ENCODE assay signal across 16 mouse cellular contexts in genomic region chr8:89658998-89659944, GRCm38 (mm10).
A peak's percentile ranks its signal among the peaks of the same experiment; 100 is the strongest.
DNase-seq lines count a peak whose midpoint lies in the region; ATAC-seq and TF ChIP-seq lines count a peak whose summit lies in the region.
"Had no signal": no experiment of that assay in that cellular context is flagged by ENCODE, and none has a peak within 500 bp of the region (broad histone marks: within the 10 kb centered on the region; RNA-seq: fewer than 3 reads in every experiment).

No protein-coding gene starts in this region.

- 0 out of 2 replicates have a peak overlapping the region, but pooled peaks have one; percentile 10 for H3K4me2 ChIP-seq in intestine, embryonic 15.5 days (replicated peaks)
- H3K4me2 ChIP-seq in intestine, postnatal 0 days (replicated peaks; ENCODE audit: low read depth), result no peak overlapping the region
- H3K4me2 ChIP-seq in limb, embryonic 13.5 days (replicated peaks), result peak overlapping the region; percentile 41
- no peak overlapping the region for H3K4me2 ChIP-seq in stomach, postnatal 0 days (replicated peaks; ENCODE audit: low read depth)
- H3K4me2 ChIP-seq: forebrain, embryonic 15.5 days had no signal

- H3K9me3 ChIP-seq in intestine, embryonic 15.5 days, result no peaks in the 10 kb centered on the region
- no peaks in the 10 kb centered on the region for H3K9me3 ChIP-seq in intestine, postnatal 0 days (ENCODE audit: control insufficient read depth)
- no peaks in the 10 kb centered on the region for H3K9me3 ChIP-seq in limb, embryonic 13.5 days
- H3K9me3 ChIP-seq in stomach, postnatal 0 days (ENCODE audit: control insufficient read depth, low read length), result no peaks in the 10 kb centered on the region
- H3K9me3 ChIP-seq: forebrain, embryonic 15.5 days had no signal

- ATAC-seq in intestine, embryonic 15.5 days, result no peak
- no peak for ATAC-seq in intestine, postnatal 0 days
- ATAC-seq in limb, embryonic 13.5 days (ENCODE audit: low FRiP score, low read depth), result 0 out of 2 replicates have a peak, but pooled peaks have one; percentile 17
- ATAC-seq in stomach, postnatal 0 days (ENCODE audit: low FRiP score, low TSS enrichment), result no peak
- ATAC-seq: CD4-positive, CD25-positive, alpha-beta regulatory T cell, adult 4 months; forebrain, embryonic 15.5 days; liver, postnatal 0 days had no signal

- no peak overlapping the region for H3K27ac ChIP-seq in intestine, embryonic 15.5 days
- no peak overlapping the region for H3K27ac ChIP-seq in intestine, postnatal 0 days (ENCODE audit: low read depth, low read length)
- H3K27ac ChIP-seq in limb, embryonic 13.5 days, result no peak overlapping the region; the same call in 1 of the 2 replicates
- H3K27ac ChIP-seq in stomach, postnatal 0 days (replicated peaks), result no peak overlapping the region
- H3K27ac ChIP-seq: forebrain, embryonic 15.5 days; macrophage had no signal

- 29% methylated on average over 14 of the region's 14 CpGs for WGBS in intestine, embryonic 15.5 days
- WGBS in intestine, postnatal 0 days, result 49% methylated on average over 14 of the region's 14 CpGs
- WGBS in limb, embryonic 13.5 days, result 11% methylated on average over 14 of the region's 14 CpGs
- 31% methylated on average over 14 of the region's 14 CpGs for WGBS in stomach, postnatal 0 days

- no peak for TF ChIP-seq CTCF in intestine, postnatal 0 days (IDR thresholded peaks at IDR 0.05; ENCODE audit: low read depth)
- no peak for TF ChIP-seq CTCF in stomach, postnatal 0 days (IDR thresholded peaks at IDR 0.05; ENCODE audit: low read depth)

- H3K36me3 ChIP-seq in intestine, embryonic 15.5 days, result no peaks in the 10 kb centered on the region
- no peaks in the 10 kb centered on the region for H3K36me3 ChIP-seq in intestine, postnatal 0 days (ENCODE audit: control insufficient read depth, insufficient read depth)
- no peaks in the 10 kb centered on the region for H3K36me3 ChIP-seq in limb, embryonic 13.5 days
- no peaks in the 10 kb centered on the region for H3K36me3 ChIP-seq in stomach, postnatal 0 days (ENCODE audit: control insufficient read depth, insufficient read depth, low read length)
- H3K36me3 ChIP-seq: forebrain, embryonic 15.5 days had no signal

- no peak for TF ChIP-seq EP300 in stomach, postnatal 0 days (optimal IDR thresholded peaks at IDR 0.05)

- H3K4me3 ChIP-seq in intestine, embryonic 15.5 days (replicated peaks), result no peak overlapping the region
- no peak overlapping the region for H3K4me3 ChIP-seq in intestine, postnatal 0 days (ENCODE audit: low read depth, low read length)
- H3K4me3 ChIP-seq in limb, embryonic 13.5 days, result no peak overlapping the region
- H3K4me3 ChIP-seq in stomach, postnatal 0 days (ENCODE audit: low read depth, low read length), result no peak overlapping the region
- H3K4me3 ChIP-seq: forebrain, embryonic 15.5 days had no signal

- peak; percentile 39 for DNase-seq in embryo, embryonic 10 days (ENCODE audit: low spot score)
- peak; percentile 27 for DNase-seq in embryo, embryonic 9.5 days (ENCODE audit: extremely low spot score)
- DNase-seq in stomach, postnatal 0 days (ENCODE audit: low spot score), result no peak
- DNase-seq in adrenal gland, adult 2 months, result no peak
- DNase-seq: adrenal gland, postnatal 36 days; cerebellum, postnatal 10 days; gastrocnemius, postnatal 14 days; liver, postnatal 0 days; right cerebral cortex, postnatal 4 days; thymus, postnatal 14 days had no signal

- H3K4me1 ChIP-seq in intestine, embryonic 15.5 days (replicated peaks), result peaks cover 10% of the 10 kb centered on the region
- no peaks in the 10 kb centered on the region for H3K4me1 ChIP-seq in intestine, postnatal 0 days (replicated peaks; ENCODE audit: control insufficient read depth, insufficient read depth, low read length)
- H3K4me1 ChIP-seq in limb, embryonic 13.5 days, result peaks cover 45% of the 10 kb centered on the region
- H3K4me1 ChIP-seq in stomach, postnatal 0 days (replicated peaks; ENCODE audit: control insufficient read depth, insufficient read depth), result no peaks in the 10 kb centered on the region

- H3K27me3 ChIP-seq in intestine, embryonic 15.5 days (replicated peaks), result no peaks in the 10 kb centered on the region
- H3K27me3 ChIP-seq in intestine, postnatal 0 days (replicated peaks; ENCODE audit: control insufficient read depth, insufficient read depth, low read length), result no peaks in the 10 kb centered on the region
- peaks cover 64% of the 10 kb centered on the region for H3K27me3 ChIP-seq in limb, embryonic 13.5 days
- no peaks in the 10 kb centered on the region for H3K27me3 ChIP-seq in stomach, postnatal 0 days (ENCODE audit: control insufficient read depth, insufficient read depth, low read length)
- H3K27me3 ChIP-seq: forebrain, embryonic 15.5 days had no signal

- H3K9ac ChIP-seq in intestine, embryonic 15.5 days, result no peak overlapping the region
- H3K9ac ChIP-seq in intestine, postnatal 0 days (ENCODE audit: low read depth, low read length), result no peak overlapping the region
- no peak overlapping the region for H3K9ac ChIP-seq in limb, embryonic 13.5 days
- H3K9ac ChIP-seq in stomach, postnatal 0 days (ENCODE audit: low read length), result no peak overlapping the region
- H3K9ac ChIP-seq: forebrain, embryonic 15.5 days; liver, postnatal 0 days had no signal

Comparison
In these comparisons a context has a peak if more than half of its experiments do, and no peak if none do; other contexts are left out.
1. H3K4me2 ChIP-seq: peak in intestine, embryonic 15.5 days (single experiment) and limb, embryonic 13.5 days (single experiment); none in intestine, postnatal 0 days (single experiment) and stomach, postnatal 0 days (single experiment).
2. DNase-seq: peak in embryo, embryonic 10 days (single experiment) and embryo, embryonic 9.5 days (single experiment); none in stomach, postnatal 0 days (single experiment) and adrenal gland, adult 2 months (single experiment).